ENCODE assay signal across 22 mouse cellular contexts in genomic region chr10:94860870-94861269, GRCm38 (mm10).
DNase-seq lines count a peak whose midpoint lies in the region; ATAC-seq and TF ChIP-seq lines count a peak whose summit lies in the region.
"Had no signal": no experiment of that assay in that cellular context is flagged by ENCODE, and none has a peak within 500 bp of the region (broad histone marks: within the 10 kb centered on the region; RNA-seq: fewer than 3 reads in every experiment).

No protein-coding gene starts in this region.

- no peaks in the 10 kb centered on the region for H3K27me3 ChIP-seq in heart, embryonic 11.5 days (ENCODE audit: control insufficient read depth, insufficient read depth, low read length)
- H3K27me3 ChIP-seq in hindbrain, postnatal 0 days (ENCODE audit: insufficient read depth, low read length): no peaks in the 10 kb centered on the region
- H3K27me3 ChIP-seq: embryonic facial prominence, embryonic 12.5 days; forebrain, embryonic 13.5 days; forebrain, embryonic 15.5 days; Patski had no signal

- H3K4me2 ChIP-seq in heart, embryonic 11.5 days: no peak overlapping the region
- no peak overlapping the region for H3K4me2 ChIP-seq in hindbrain, postnatal 0 days (ENCODE audit: low read depth, low read length)
- H3K4me2 ChIP-seq: embryonic facial prominence, embryonic 12.5 days; forebrain, embryonic 13.5 days; forebrain, embryonic 15.5 days had no signal

- DNase-seq in heart, adult 11 months: peak; percentile 41
- DNase-seq in layer of hippocampus, adult 9-11 months: no peak
- no peak for DNase-seq in left cerebral cortex, postnatal 36 days (ENCODE audit: low spot score in 2 of 2)
- DNase-seq in hindbrain, postnatal 0 days (ENCODE audit: low spot score): no peak
- DNase-seq: adrenal gland, adult 2 months; adrenal gland, postnatal 10 days; adrenal gland, postnatal 36 days; B cell, adult 2 months; cerebellum, adult 11-12 months; cerebellum, adult 2 months; cerebellum, adult 9-10 months; cerebellum, postnatal 10 days; cerebellum, postnatal 25 days; forebrain, postnatal 0 days had no signal

- no peaks in the 10 kb centered on the region for H3K9me3 ChIP-seq in heart, embryonic 11.5 days (replicated peaks; ENCODE audit: control insufficient read depth, low read length)
- H3K9me3 ChIP-seq in hindbrain, postnatal 0 days (ENCODE audit: low read length): no peaks in the 10 kb centered on the region
- H3K9me3 ChIP-seq: embryonic facial prominence, embryonic 10.5 days; embryonic facial prominence, embryonic 12.5 days; forebrain, embryonic 13.5 days; forebrain, embryonic 15.5 days had no signal

- no peaks in the 10 kb centered on the region for H3K4me1 ChIP-seq in heart, embryonic 11.5 days (ENCODE audit: control insufficient read depth, insufficient read depth, low read length)
- no peaks in the 10 kb centered on the region for H3K4me1 ChIP-seq in hindbrain, postnatal 0 days (ENCODE audit: insufficient read depth, low read length)
- H3K4me1 ChIP-seq: embryonic facial prominence, embryonic 12.5 days; forebrain, embryonic 13.5 days; forebrain, embryonic 15.5 days had no signal

- H3K36me3 ChIP-seq in heart, embryonic 11.5 days (ENCODE audit: control insufficient read depth, insufficient read depth, low read length): no peaks in the 10 kb centered on the region
- H3K36me3 ChIP-seq in hindbrain, postnatal 0 days (ENCODE audit: insufficient read depth, low read length): peaks cover 9% of the 10 kb centered on the region; the same call in 1 of the 2 replicates
- H3K36me3 ChIP-seq: embryonic facial prominence, embryonic 12.5 days had no signal

- no peak overlapping the region for H3K9ac ChIP-seq in heart, embryonic 11.5 days (ENCODE audit: low read depth, low read length)
- H3K9ac ChIP-seq in hindbrain, postnatal 0 days (replicated peaks; ENCODE audit: low read length): no peak overlapping the region
- H3K9ac ChIP-seq: embryonic facial prominence, embryonic 12.5 days; forebrain, embryonic 13.5 days; forebrain, embryonic 15.5 days; forebrain, postnatal 0 days had no signal

- no peak overlapping the region for H3K4me3 ChIP-seq in heart, embryonic 11.5 days (ENCODE audit: low read depth, low read length)
- H3K4me3 ChIP-seq in hindbrain, postnatal 0 days (ENCODE audit: low read length): no peak overlapping the region
- H3K4me3 ChIP-seq: embryonic facial prominence, embryonic 10.5 days; embryonic facial prominence, embryonic 12.5 days; forebrain, embryonic 13.5 days; forebrain, embryonic 15.5 days had no signal

- no peak for TF ChIP-seq CTCF in hindbrain, postnatal 0 days (IDR thresholded peaks at IDR 0.05; ENCODE audit: low read depth)

- ATAC-seq in heart, embryonic 11.5 days (replicated peaks; ENCODE audit: insufficient number of reproducible peaks, low FRiP score, low TSS enrichment): no peak
- peak; percentile 42 for ATAC-seq in CD4-positive, CD25-positive, alpha-beta regulatory T cell, adult 4 months
- peak; percentile 10 for ATAC-seq in activated CD4-positive, CD25-positive, alpha-beta regulatory T cell, adult 4 months
- ATAC-seq in hindbrain, postnatal 0 days: no peak
- ATAC-seq: forebrain, embryonic 13.5 days; forebrain, embryonic 15.5 days; forebrain, postnatal 0 days; Patski had no signal

- no peak overlapping the region for H3K27ac ChIP-seq in heart, embryonic 11.5 days (ENCODE audit: low read depth, low read length)
- H3K27ac ChIP-seq in hindbrain, postnatal 0 days: no peak overlapping the region
- H3K27ac ChIP-seq: embryonic facial prominence, embryonic 10.5 days; embryonic facial prominence, embryonic 12.5 days; forebrain, embryonic 13.5 days; forebrain, embryonic 15.5 days had no signal

- WGBS in heart, embryonic 11.5 days (ENCODE audit: insufficient replicate concordance): 88% methylated on average over 4 of the region's 4 CpGs
- WGBS in hindbrain, postnatal 0 days: 97% methylated on average over 4 of the region's 4 CpGs

- intact Hi-C loops in left cerebral cortex, postnatal 36 days (cut with DNase I): no loop called here

Comparison
In these comparisons a context has a peak if more than half of its experiments do, and no peak if none do; other contexts are left out.
1. ATAC-seq: peak in CD4-positive, CD25-positive, alpha-beta regulatory T cell, adult 4 months (single experiment) and activated CD4-positive, CD25-positive, alpha-beta regulatory T cell, adult 4 months (single experiment); none in heart, embryonic 11.5 days (single experiment) and hindbrain, postnatal 0 days (single experiment).